Mouse (Mus musculus): Measurements from ENCODE around the gene Echs1. TPM values are rescaled to one million over a fixed set of nuclear protein-coding genes. Genes with fewer than 3 reads are reported as not detected.

The Echs1 gene
- polyA plus RNA-seq, 1 experiment from 2014 or later = 132 TPM

- H3K4me1 ChIP-seq = peaks cover 20% of the 10 kb centered on the region
- no peak within 1 kb of the TSS for H3K27ac ChIP-seq (replicated peaks)
- peaks cover 43% of the 10 kb centered on the region for H3K27me3 ChIP-seq
- H3K9me3 ChIP-seq (replicated peaks) = no peaks in the 10 kb centered on the region
- no peaks in the 10 kb centered on the region for H3K36me3 ChIP-seq
- WGBS = 6% methylated on average over 18 of the region's 18 CpGs
- H3K4me2 ChIP-seq (replicated peaks) = no peak within 1 kb of the TSS
- no peak within 1 kb of the TSS for H3K9ac ChIP-seq
- peak; percentile 43; the same call in 1 of the 2 replicates for ATAC-seq (ENCODE audit: insufficient number of reproducible peaks, low FRiP score, low TSS enrichment, low read depth)
- H3K4me3 ChIP-seq (replicated peaks) = no peak within 1 kb of the TSS
Measured at GRCm38 (mm10) chr7:140082242-140082678, 34.0 kb downstream of the Echs1 start, which contains the start of gene Caly. Gene Caly (minus strand): TSS chr7:140082548.

- Histone ChIP-seq H3K27me3 (peaks cover 43% of the 10 kb centered on the region), H3K9ac (no peak overlapping the region), H3K27ac (replicated peaks) (no peak overlapping the region), H3K4me2 (replicated peaks) (no peak overlapping the region), H3K9me3 (replicated peaks) (no peaks in the 10 kb centered on the region), H3K4me1 (peaks cover 20% of the 10 kb centered on the region), H3K36me3 (no peaks in the 10 kb centered on the region), H3K4me3 (replicated peaks) (no peak overlapping the region)
- ATAC-seq (ENCODE audit: insufficient number of reproducible peaks, low FRiP score, low TSS enrichment, low read depth) = 0 out of 2 replicates have a peak, but pooled peaks have one; percentile 6
- 18% methylated on average over 20 of the region's 20 CpGs for WGBS
Measured at GRCm38 (mm10) chr7:140081408-140082241, 34.7 kb downstream of the Echs1 start.

- H3K27me3 ChIP-seq = peaks cover 43% of the 10 kb centered on the region
- H3K4me3 ChIP-seq (replicated peaks) = peak overlapping the region; percentile 26
- H3K4me1 ChIP-seq = peaks cover 20% of the 10 kb centered on the region
- H3K9me3 ChIP-seq (replicated peaks) = no peaks in the 10 kb centered on the region
- ATAC-seq (ENCODE audit: insufficient number of reproducible peaks, low FRiP score, low TSS enrichment, low read depth) = peak; percentile 58
- no peak overlapping the region for H3K27ac ChIP-seq (replicated peaks)
- whole genome bisulfite sequencing = 4% methylated on average over 24 of the region's 24 CpGs
- H3K4me2 ChIP-seq (replicated peaks) = peak overlapping the region; percentile 44
- no peaks in the 10 kb centered on the region for H3K36me3 ChIP-seq
- no peak overlapping the region for H3K9ac ChIP-seq
Measured at GRCm38 (mm10) chr7:140080503-140081156, 35.6 kb downstream of the Echs1 start.

- no peak overlapping the region for H3K27ac ChIP-seq (replicated peaks)
- H3K4me1 ChIP-seq = peaks cover 20% of the 10 kb centered on the region
- no peak overlapping the region for H3K4me3 ChIP-seq (replicated peaks)
- no peak for ATAC-seq (ENCODE audit: insufficient number of reproducible peaks, low FRiP score, low TSS enrichment, low read depth)
- H3K9me3 ChIP-seq (replicated peaks) = no peaks in the 10 kb centered on the region
- no peaks in the 10 kb centered on the region for H3K36me3 ChIP-seq
- WGBS = 2% methylated on average over 5 of the region's 5 CpGs
- peaks cover 45% of the 10 kb centered on the region for H3K27me3 ChIP-seq
- H3K4me2 ChIP-seq (replicated peaks) = no peak overlapping the region
- H3K9ac ChIP-seq = no peak overlapping the region
Measured at GRCm38 (mm10) chr7:140078711-140079110, 37.6 kb downstream of the Echs1 start.

GRCm38 (mm10) chr7:140077698-140078097, 38.6 kb downstream of the Echs1 start:
- WGBS = 56% methylated on average over 6 of the region's 6 CpGs
- peaks cover 46% of the 10 kb centered on the region for H3K27me3 ChIP-seq
- H3K9ac ChIP-seq = no peak overlapping the region

GRCm38 (mm10) chr7:140070042-140070711, 46.1 kb downstream of the Echs1 start:
- 35% methylated on average over 39 of the region's 39 CpGs for WGBS
- ATAC-seq (ENCODE audit: insufficient number of reproducible peaks, low FRiP score, low TSS enrichment, low read depth) = no peak
- Histone ChIP-seq H3K9ac (no peak overlapping the region), H3K4me3 (replicated peaks) (peak overlapping the region; percentile 33), H3K4me1 (0 out of 2 replicates have a peak, but pooled peaks cover 5% of the 10 kb centered on the region), H3K27me3 (peaks cover 38% of the 10 kb centered on the region), H3K36me3 (no peaks in the 10 kb centered on the region), H3K27ac (replicated peaks) (no peak overlapping the region), H3K4me2 (replicated peaks) (peak overlapping the region; percentile 45), H3K9me3 (replicated peaks) (0 out of 2 replicates have a peak, but pooled peaks cover 4% of the 10 kb centered on the region)

More at GRCm38 (mm10) chr7:140077698-140078097, 38.6 kb downstream of the Echs1 start:
- no peak overlapping the region for H3K4me2 ChIP-seq (replicated peaks)
- H3K36me3 ChIP-seq = no peaks in the 10 kb centered on the region
- peaks cover 20% of the 10 kb centered on the region for H3K4me1 ChIP-seq
- no peak overlapping the region for H3K4me3 ChIP-seq (replicated peaks)
- no peak for ATAC-seq (ENCODE audit: insufficient number of reproducible peaks, low FRiP score, low TSS enrichment, low read depth)
- H3K27ac ChIP-seq (replicated peaks) = no peak overlapping the region
- no peaks in the 10 kb centered on the region for H3K9me3 ChIP-seq (replicated peaks)

GRCm38 (mm10) chr7:140067397-140067796, 48.9 kb downstream of the Echs1 start:
- no peak for ATAC-seq (ENCODE audit: insufficient number of reproducible peaks, low FRiP score, low TSS enrichment, low read depth)
- Histone ChIP-seq H3K27me3 (peaks cover 48% of the 10 kb centered on the region), H3K9me3 (replicated peaks) (0 out of 2 replicates have a peak, but pooled peaks cover 4% of the 10 kb centered on the region), H3K27ac (replicated peaks) (no peak overlapping the region), H3K4me2 (replicated peaks) (no peak overlapping the region), H3K4me3 (replicated peaks) (no peak overlapping the region), H3K4me1 (0 out of 2 replicates have a peak, but pooled peaks cover 5% of the 10 kb centered on the region), H3K36me3 (no peaks in the 10 kb centered on the region), H3K9ac (no peak overlapping the region)
- 51% methylated on average over 6 of the region's 6 CpGs for WGBS

GRCm38 (mm10) chr7:140063092-140063491, 53.2 kb downstream of the Echs1 start:
- no peak overlapping the region for H3K27ac ChIP-seq (replicated peaks)
- 19% methylated on average over 7 of the region's 7 CpGs for WGBS
- peaks cover 19% of the 10 kb centered on the region for H3K4me1 ChIP-seq
- H3K9me3 ChIP-seq (replicated peaks) = 0 out of 2 replicates have a peak, but pooled peaks cover 4% of the 10 kb centered on the region
- H3K27me3 ChIP-seq = peaks cover 69% of the 10 kb centered on the region
- no peak overlapping the region for H3K4me2 ChIP-seq (replicated peaks)
- ATAC-seq (ENCODE audit: insufficient number of reproducible peaks, low FRiP score, low TSS enrichment, low read depth) = no peak
- H3K9ac ChIP-seq = no peak overlapping the region
- H3K4me3 ChIP-seq (replicated peaks) = no peak overlapping the region
- H3K36me3 ChIP-seq = no peaks in the 10 kb centered on the region

GRCm38 (mm10) chr7:140062307-140062706, 54.0 kb downstream of the Echs1 start:
- Histone ChIP-seq H3K27ac (replicated peaks) (no peak overlapping the region), H3K4me2 (replicated peaks) (no peak overlapping the region), H3K4me3 (replicated peaks) (no peak overlapping the region), H3K27me3 (peaks cover 77% of the 10 kb centered on the region), H3K9me3 (replicated peaks) (0 out of 2 replicates have a peak, but pooled peaks cover 4% of the 10 kb centered on the region), H3K36me3 (no peaks in the 10 kb centered on the region), H3K4me1 (peaks cover 27% of the 10 kb centered on the region), H3K9ac (no peak overlapping the region)
- WGBS = 20% methylated on average over 11 of the region's 11 CpGs
- ATAC-seq (ENCODE audit: insufficient number of reproducible peaks, low FRiP score, low TSS enrichment, low read depth) = 0 out of 2 replicates have a peak, but pooled peaks have one; percentile 12

- 6% methylated on average over 6 of the region's 6 CpGs for WGBS
- H3K27me3 ChIP-seq = peaks cover 82% of the 10 kb centered on the region
- H3K9ac ChIP-seq = no peak overlapping the region
Measured at GRCm38 (mm10) chr7:140061832-140062130, 54.5 kb downstream of the Echs1 start.

More at GRCm38 (mm10) chr7:140061832-140062130, 54.5 kb downstream of the Echs1 start:
- Histone ChIP-seq H3K27ac (replicated peaks) (no peak overlapping the region), H3K36me3 (no peaks in the 10 kb centered on the region), H3K4me3 (replicated peaks) (peak overlapping the region; percentile 41), H3K9me3 (replicated peaks) (0 out of 2 replicates have a peak, but pooled peaks cover 3% of the 10 kb centered on the region), H3K4me2 (replicated peaks) (peak overlapping the region; percentile 86), H3K4me1 (peaks cover 28% of the 10 kb centered on the region)
- ATAC-seq (ENCODE audit: insufficient number of reproducible peaks, low FRiP score, low TSS enrichment, low read depth) = no peak
